Mouse (Mus musculus) T-helper 1 cell (primary cell): Measurements from ENCODE around the gene Zfp128.
"Not testable (repeated sequence)": the region's sequence is repeated elsewhere in the genome, so short reads cannot be mapped to it uniquely, and the experiment has no call there.

Source experiments
- in situ Hi-C: fragments of 300-600 bp; cut with MboI, MseI; formaldehyde crosslinking; loops from one replicate; pipeline ENCODE4 v1.15.1; 2025; ENCODE audit warnings: high pct_unique_total_duplicates

Zfp128 gene

GRCm38 (mm10) chr7:12880911-12881660 lies at the start of gene Zfp128:
Zfp128 (plus strand) TSS chr7:12881177.
- in situ Hi-C loops = no loop called here

- in situ Hi-C loops = loop anchor here (25.0 kb wide), 1 partner anchor 347 kb away; the partner anchor contains the start of gene Zfp606
Observed at GRCm38 (mm10) chr7:12834162-12835120, 46.5 kb upstream of the Zfp128 start, which contains the start of gene Zfp110. Zfp110 (plus strand) TSS chr7:12834761.

GRCm38 (mm10) chr7:12835193-12835671 lies 45.7 kb upstream of the Zfp128 start:
- in situ Hi-C loops = loop anchor here (25.0 kb wide), 1 partner anchor 348 kb away; the partner anchor contains the start of gene Zfp606

GRCm38 (mm10) chr7:12835779-12836178 lies 45.2 kb upstream of the Zfp128 start:
- in situ Hi-C loops = loop anchor here (25.0 kb wide), 1 partner anchor 348 kb away; the partner anchor contains the start of gene Zfp606

- in situ Hi-C loops = no loop called here
Observed at GRCm38 (mm10) chr7:12874301-12874700, 6.7 kb upstream of the Zfp128 start.

GRCm38 (mm10) chr7:12880036-12880435 lies 941 bp upstream of the Zfp128 start:
- in situ Hi-C loops = no loop called here

- in situ Hi-C loops = not testable (repeated sequence)
Observed at GRCm38 (mm10) chr7:12880497-12880896, 480 bp upstream of the Zfp128 start.

GRCm38 (mm10) chr7:12886563-12887266 lies 5.7 kb downstream of the Zfp128 start:
- in situ Hi-C loops = no loop called here

- in situ Hi-C loops = no loop called here
Observed at GRCm38 (mm10) chr7:12887585-12887984, 6.6 kb downstream of the Zfp128 start.

GRCm38 (mm10) chr7:12890928-12891327 lies 10.0 kb downstream of the Zfp128 start:
- in situ Hi-C loops = no loop called here

- in situ Hi-C loops = no loop called here
Observed at GRCm38 (mm10) chr7:12891334-12891733, 10.4 kb downstream of the Zfp128 start.

GRCm38 (mm10) chr7:12897655-12898410 lies 16.9 kb downstream of the Zfp128 start, which contains the start of gene Zscan22:
Zscan22 (plus strand) TSS chr7:12897815.
- in situ Hi-C loops = no loop called here

- in situ Hi-C loops = loop anchor here (10.0 kb wide), 1 partner anchor 373 kb away; the partner anchor contains the start of genes Lig1 and Zswim9
Observed at GRCm38 (mm10) chr7:12901517-12901916, 20.5 kb downstream of the Zfp128 start.

- in situ Hi-C loops = loop anchor here (10.0 kb wide), 1 partner anchor 371 kb away; the partner anchor contains the start of genes Lig1 and Zswim9
Observed at GRCm38 (mm10) chr7:12903623-12904022, 22.6 kb downstream of the Zfp128 start.

GRCm38 (mm10) chr7:12905146-12905545 lies 24.2 kb downstream of the Zfp128 start:
- in situ Hi-C loops = loop anchor here (10.0 kb wide), 1 partner anchor 370 kb away; the partner anchor contains the start of genes Lig1 and Zswim9

GRCm38 (mm10) chr7:12909498-12909962 lies 28.6 kb downstream of the Zfp128 start:
- in situ Hi-C loops = loop anchor here (10.0 kb wide), 1 partner anchor 365 kb away; the partner anchor contains the start of genes Lig1 and Zswim9

- in situ Hi-C loops = no loop called here
Observed at GRCm38 (mm10) chr7:12910181-12910668, 29.2 kb downstream of the Zfp128 start.

GRCm38 (mm10) chr7:12913556-12913955 lies 32.6 kb downstream of the Zfp128 start:
- in situ Hi-C loops = no loop called here

GRCm38 (mm10) chr7:12920495-12920894 lies 39.5 kb downstream of the Zfp128 start:
- in situ Hi-C loops = not testable (repeated sequence)

- in situ Hi-C loops = no loop called here
Observed at GRCm38 (mm10) chr7:12921318-12921704, 40.3 kb downstream of the Zfp128 start.
